Mouse (Mus musculus) heart, postnatal 0 days (tissue): Measurements from ENCODE around the gene Baz1a. TPM values are rescaled to one million over a fixed set of nuclear protein-coding genes. Genes with fewer than 3 reads are reported as not detected.
"Not testable (repeated sequence)": the region's sequence is repeated elsewhere in the genome, so short reads cannot be mapped to it uniquely, and the experiment has no call there.

Experiments used
- ATAC-seq: fragments of 200-750 bp; cut with Nextera tagmentation; 2 replicates; pipeline ENCODE4 v1.8.0; 2017; ENCODE audit warnings: low read depth, moderate number of reproducible peaks, moderate library complexity; ENCODE audit not compliant: insufficient read depth
- DNase-seq: peaks from one replicate; pipeline ENCODE4 v3.0.0-alpha.2; 2016; ENCODE audit warnings: low spot score
- H3K27ac ChIP-seq: fragments of 300-500 bp; sonication (generic); 2 replicates; pipeline ENCODE4 v1.5.1; 2014; ENCODE audit warnings: low read depth, mild to moderate bottlenecking
- H3K27me3 ChIP-seq: fragments of 300-500 bp; sonication (generic); 2 replicates; pipeline ENCODE4 v1.6.1; 2014; ENCODE audit warnings: low read length, mixed read lengths; ENCODE audit not compliant: control insufficient read depth, insufficient read depth
- H3K36me3 ChIP-seq: fragments of 300-500 bp; sonication (generic); replicated peaks from 2 replicates; pipeline ENCODE4 v1.6.1; 2014; ENCODE audit warnings: low read length, mixed read lengths; ENCODE audit not compliant: control insufficient read depth, insufficient read depth
- H3K4me1 ChIP-seq: fragments of 300-500 bp; sonication (generic); 2 replicates; pipeline ENCODE4 v1.6.1; 2014; ENCODE audit warnings: antibody characterized with exemption; ENCODE audit not compliant: control insufficient read depth, insufficient read depth
- H3K4me2 ChIP-seq: fragments of 300-500 bp; sonication (generic); 2 replicates; pipeline ENCODE4 v1.6.1; 2014; ENCODE audit warnings: low read depth, mild to moderate bottlenecking, low read length, moderate library complexity
- H3K4me3 ChIP-seq: fragments of 300-500 bp; sonication (generic); 2 replicates; pipeline ENCODE4 v1.5.1; 2014; ENCODE audit warnings: low read depth, low read length
- H3K9ac ChIP-seq: fragments of 300-500 bp; sonication (generic); replicated peaks from 2 replicates; pipeline ENCODE4 v1.6.1; 2014; ENCODE audit warnings: low read depth, low read length, mixed read lengths
- H3K9me3 ChIP-seq: fragments of 300-500 bp; sonication (generic); replicated peaks from 2 replicates; pipeline ENCODE4 v1.6.1; 2016; ENCODE audit warnings: low read length; ENCODE audit not compliant: control insufficient read depth
- CTCF ChIP-seq: IDR thresholded peaks from 2 replicates; pipeline ENCODE4 v1.5.1; 2016; ENCODE audit warnings: antibody characterized with exemption, control low read depth, low read depth
- EP300 ChIP-seq: IDR thresholded peaks from 2 replicates; pipeline ENCODE4 v1.6.1; 2016; ENCODE audit warnings: antibody characterized with exemption, low read depth
- WGBS: fragments of 180-500 bp; shearing (Covaris S2); extraction: QIAGEN DNeasy Blood & Tissue Kit; methylation state at CpG from one replicate; pipeline ENCODE4 v1.1.7; 2014; 5-methylcytosine and 5-hydroxymethylcytosine counted together
- polyA plus RNA-seq: library from polyadenylated mRNA; unstranded; fragments of >200 nt; fragmentation: Nextera tagmentation; extraction: Ambion mirVana; gene quantifications from 2 replicates; pipeline ENCODE4 v1.2.1, GENCODE M21; 2015
- total RNA-seq: library from RNA; depleted of rRNA; stranded (reverse); fragments of >200 nt; gene quantifications from 2 replicates; pipeline ENCODE4 v1.2.3, GENCODE M21; 2014; ENCODE audit warnings: low replicate concordance

Gene Baz1a
- total and polyA plus RNA-seq, 2 experiments from 2014 or later, result 3.5 to 8.3 TPM

GRCm38 (mm10) chr12:55006071-55006470 is 8.1 kb downstream of the Baz1a start:
- H3K27ac ChIP-seq, result no peak overlapping the region
- H3K36me3 ChIP-seq, result no peaks in the 10 kb centered on the region
- no peak for DNase-seq
- WGBS, result 87% methylated on average over 7 of the region's 7 CpGs
- H3K9me3 ChIP-seq, result no peaks in the 10 kb centered on the region
- no peak overlapping the region for H3K9ac ChIP-seq
- no peak overlapping the region for H3K4me3 ChIP-seq
- no peaks in the 10 kb centered on the region for H3K4me1 ChIP-seq
- H3K27me3 ChIP-seq, result no peaks in the 10 kb centered on the region
- ATAC-seq, result no peak
- no peak for TF ChIP-seq CTCF
- H3K4me2 ChIP-seq, result no peak overlapping the region

GRCm38 (mm10) chr12:55004396-55004795 is 9.8 kb downstream of the Baz1a start:
- WGBS, result 83% methylated on average over 3 of the region's 3 CpGs
- Histone ChIP-seq H3K36me3 (no peaks in the 10 kb centered on the region), H3K9me3 (no peaks in the 10 kb centered on the region), H3K4me2 (no peak overlapping the region), H3K4me3 (no peak overlapping the region), H3K9ac (no peak overlapping the region), H3K4me1 (no peaks in the 10 kb centered on the region), H3K27ac (no peak overlapping the region), H3K27me3 (no peaks in the 10 kb centered on the region)
- no peak for TF ChIP-seq EP300
- TF ChIP-seq CTCF, result no peak
- no peak for ATAC-seq
- DNase-seq, result no peak

- WGBS, result 85% methylated on average over 5 of the region's 5 CpGs
- ATAC-seq (no peak), DNase-seq (no peak)
- H3K4me3 ChIP-seq, result no peak overlapping the region
- H3K27ac ChIP-seq, result no peak overlapping the region
- no peaks in the 10 kb centered on the region for H3K27me3 ChIP-seq
- TF ChIP-seq EP300 (no peak), CTCF (no peak)
- no peaks in the 10 kb centered on the region for H3K9me3 ChIP-seq
- no peaks in the 10 kb centered on the region for H3K36me3 ChIP-seq
- no peak overlapping the region for H3K9ac ChIP-seq
- no peak overlapping the region for H3K4me2 ChIP-seq
- H3K4me1 ChIP-seq, result no peaks in the 10 kb centered on the region
These were observed 10.3 kb downstream of the Baz1a start for GRCm38 (mm10) chr12:55003843-55004242.

GRCm38 (mm10) chr12:55002532-55002931 is 11.6 kb downstream of the Baz1a start:
- not testable (repeated sequence) for H3K27me3 ChIP-seq, DNase-seq, H3K27ac ChIP-seq, ATAC-seq, H3K4me3 ChIP-seq, H3K4me2 ChIP-seq, H3K9me3 ChIP-seq, H3K9ac ChIP-seq, H3K36me3 ChIP-seq, H3K4me1 ChIP-seq
- 67% methylated on average over 7 of the region's 7 CpGs for WGBS

- Histone ChIP-seq H3K27me3 (no peaks in the 10 kb centered on the region), H3K27ac (no peak overlapping the region), H3K9ac (no peak overlapping the region), H3K36me3 (no peaks in the 10 kb centered on the region), H3K9me3 (no peaks in the 10 kb centered on the region), H3K4me1 (no peaks in the 10 kb centered on the region), H3K4me3 (no peak overlapping the region), H3K4me2 (no peak overlapping the region)
- TF ChIP-seq CTCF (no peak), EP300 (no peak)
- ATAC-seq (no peak), DNase-seq (no peak)
- WGBS, result 75% methylated on average over 14 of the region's 14 CpGs
These were observed 15.0 kb downstream of the Baz1a start for GRCm38 (mm10) chr12:54999016-54999690.

DNA sequence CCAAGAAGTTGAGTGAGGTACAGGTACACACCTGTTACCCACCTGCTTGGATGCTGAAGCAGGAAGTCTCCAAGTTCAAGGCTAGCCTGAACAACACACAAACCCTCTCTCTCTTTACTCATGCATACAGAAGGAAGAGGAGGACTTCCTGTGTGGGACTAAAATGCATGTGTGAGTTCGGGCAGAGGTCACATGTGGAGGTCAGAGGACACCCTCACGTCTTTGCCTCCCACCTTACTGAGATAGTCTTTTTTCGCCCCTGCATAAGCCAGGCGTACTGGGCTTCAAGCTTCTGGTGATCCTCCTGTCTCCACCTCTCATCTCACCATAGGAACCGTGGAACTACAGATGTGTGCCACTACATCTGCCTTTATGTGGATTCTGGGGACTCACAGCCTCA is 15.7 kb downstream of the Baz1a start:
- Histone ChIP-seq H3K4me2 (no peak overlapping the region), H3K4me3 (no peak overlapping the region), H3K27ac (no peak overlapping the region), H3K9me3 (no peaks in the 10 kb centered on the region), H3K27me3 (no peaks in the 10 kb centered on the region), H3K9ac (no peak overlapping the region), H3K4me1 (no peaks in the 10 kb centered on the region), H3K36me3 (no peaks in the 10 kb centered on the region)
- no peak for TF ChIP-seq EP300
- TF ChIP-seq CTCF, result no peak
- ATAC-seq (no peak), DNase-seq (no peak)
- WGBS, result 54% methylated on average over 5 of the region's 5 CpGs
